Mouse (Mus musculus) cortical plate, adult 2 months (tissue): ENCODE measurements around the gene Pcsk2. TPM values are rescaled to one million over a fixed set of nuclear protein-coding genes. Genes with fewer than 3 reads are reported as not detected.

Source experiments
- H3K27ac ChIP-seq: fragments of 200-500 bp; 2 replicates; pipeline ENCODE4 v1.5.1; 2012; ENCODE audit warnings: low read length, control low read depth, inconsistent platforms; ENCODE audit not compliant: insufficient read depth
- H3K4me1 ChIP-seq: fragments of 200-500 bp; 2 replicates; pipeline ENCODE4 v1.6.1; 2011; ENCODE audit warnings: low read length; ENCODE audit not compliant: control insufficient read depth, insufficient read depth
- H3K4me3 ChIP-seq: fragments of 200-500 bp; 2 replicates; pipeline ENCODE4 v1.5.1; 2011; ENCODE audit warnings: mild to moderate bottlenecking, low read length, control low read depth; ENCODE audit not compliant: insufficient read depth
- CTCF ChIP-seq: fragments of 200-500 bp; IDR thresholded peaks from 2 replicates; pipeline ENCODE4 v1.5.1; 2011; ENCODE audit warnings: mild to moderate bottlenecking, control low read depth, low read length; ENCODE audit not compliant: insufficient read depth; ENCODE audit errors: extremely low read depth
- POLR2A ChIP-seq: fragments of 200-500 bp; IDR thresholded peaks from 2 replicates; pipeline ENCODE4 v1.6.1; 2011; ENCODE audit warnings: mild to moderate bottlenecking, low read length, control low read depth; ENCODE audit not compliant: insufficient read depth; ENCODE audit errors: extremely low read depth
- polyA plus RNA-seq: library from polyadenylated mRNA; depleted of rRNA; stranded (reverse); fragments of >200 nt; gene quantifications from 2 replicates; pipeline ENCODE4 v1.2.3, GENCODE M21; 2012

The Pcsk2 gene
- polyA plus RNA-seq, 1 experiment, result 188 TPM

- TF ChIP-seq POLR2A (no peak), CTCF (no peak)
- Histone ChIP-seq H3K4me3 (no peak overlapping the region), H3K27ac (no peak overlapping the region), H3K4me1 (peaks cover 15% of the 10 kb centered on the region)
Measured at GRCm38 (mm10) chr2:143712901-143713300, 166.9 kb downstream of the Pcsk2 start.

- Histone ChIP-seq H3K4me1 (peaks cover 13% of the 10 kb centered on the region), H3K4me3 (no peak overlapping the region), H3K27ac (no peak overlapping the region)
- no peak for TF ChIP-seq CTCF
- TF ChIP-seq POLR2A, result no peak
Measured at GRCm38 (mm10) chr2:143713902-143714301, 167.9 kb downstream of the Pcsk2 start.

DNA sequence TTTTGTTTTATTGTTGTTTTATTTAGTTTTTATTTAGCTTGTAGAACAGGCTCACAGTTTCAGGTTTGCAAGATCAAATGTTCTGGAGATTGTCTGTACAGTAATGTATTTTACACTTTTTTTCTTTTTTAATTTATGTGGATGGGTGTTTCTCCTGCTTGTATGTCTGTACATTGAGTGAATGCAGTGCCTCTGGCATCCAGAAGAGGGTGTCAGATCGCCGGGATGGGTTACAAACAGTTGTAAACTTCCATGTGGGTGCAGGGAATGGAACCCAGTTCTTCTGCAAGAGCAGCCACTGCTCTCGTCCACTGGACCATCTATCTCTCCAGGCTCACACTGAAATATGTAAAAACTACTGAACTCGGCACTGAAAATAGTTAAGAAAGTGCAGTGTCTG, 169.2 kb downstream of the Pcsk2 start:
- H3K4me1 ChIP-seq, result peaks cover 11% of the 10 kb centered on the region
- H3K4me3 ChIP-seq, result no peak overlapping the region
- no peak overlapping the region for H3K27ac ChIP-seq
- TF ChIP-seq CTCF (no peak), POLR2A (no peak)

DNA sequence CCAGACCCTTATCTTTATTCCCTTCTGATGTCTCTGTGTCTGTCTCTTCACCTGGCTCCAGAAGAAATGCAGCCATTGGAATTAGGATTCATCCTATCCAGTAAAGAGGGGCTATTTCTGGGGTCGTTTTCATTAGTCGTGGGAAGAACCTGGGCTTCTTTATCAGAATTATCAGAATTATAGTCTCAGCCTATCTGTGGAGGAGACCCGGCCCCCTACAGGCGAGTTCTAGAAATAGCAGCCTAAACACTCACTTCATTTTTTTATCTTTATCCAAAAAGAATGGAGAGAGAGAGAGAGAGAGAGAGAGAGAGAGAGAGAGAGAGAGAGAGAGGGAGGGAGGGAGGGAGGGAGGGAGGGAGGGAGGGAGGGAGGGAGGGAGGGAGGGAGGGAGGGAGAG, 177.3 kb downstream of the Pcsk2 start:
- Histone ChIP-seq H3K4me3 (no peak overlapping the region), H3K27ac (no peak overlapping the region), H3K4me1 (no peaks in the 10 kb centered on the region)
- TF ChIP-seq POLR2A (no peak), CTCF (no peak)

- Histone ChIP-seq H3K4me1 (no peaks in the 10 kb centered on the region), H3K4me3 (no peak overlapping the region), H3K27ac (no peak overlapping the region)
- TF ChIP-seq POLR2A, result no peak
Measured at GRCm38 (mm10) chr2:143724101-143724500, 178.1 kb downstream of the Pcsk2 start.

DNA sequence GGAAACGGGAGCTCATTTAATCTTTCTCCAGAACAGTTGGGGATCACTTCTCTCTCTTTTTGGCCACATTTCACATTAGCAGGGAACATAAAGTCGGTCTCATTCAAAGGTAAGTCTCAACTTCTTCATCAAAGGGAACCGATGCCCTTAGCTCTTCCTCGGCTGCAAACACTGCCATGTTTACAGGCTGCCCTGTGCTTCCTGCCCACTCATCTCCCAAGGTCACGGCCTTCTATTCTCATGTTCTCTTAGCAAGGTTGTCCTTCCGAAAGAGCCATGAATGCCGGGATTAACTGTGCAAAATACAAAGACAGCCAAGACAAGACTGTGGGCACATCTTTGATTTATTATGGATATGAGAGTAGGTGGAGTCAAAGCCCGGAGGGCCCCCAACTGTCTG, 178.8 kb downstream of the Pcsk2 start:
- Histone ChIP-seq H3K4me3 (no peak overlapping the region), H3K27ac (no peak overlapping the region)
- TF ChIP-seq CTCF (no peak), POLR2A (no peak)

DNA sequence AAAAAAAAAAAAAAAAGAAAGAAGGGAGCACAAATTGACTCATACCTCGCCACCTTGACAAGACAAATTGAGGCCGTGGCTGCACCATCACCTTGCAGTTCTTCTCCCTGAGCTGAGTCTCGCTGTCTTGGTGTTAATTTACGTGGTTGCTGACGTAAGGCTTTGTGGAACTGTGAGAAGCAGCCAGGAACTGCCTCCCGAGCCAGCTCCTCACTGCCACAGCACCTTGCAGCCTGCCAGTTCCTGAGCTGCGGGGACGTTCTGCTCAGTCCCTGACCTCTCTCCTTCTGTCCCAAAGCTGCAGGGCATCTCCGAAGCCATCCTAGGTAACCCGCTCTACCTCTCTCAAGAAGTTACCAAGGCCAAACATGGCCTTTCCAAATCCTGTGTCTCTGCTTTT, 186.5 kb downstream of the Pcsk2 start:
- Histone ChIP-seq H3K4me1 (no peaks in the 10 kb centered on the region), H3K27ac (no peak overlapping the region), H3K4me3 (no peak overlapping the region)
- TF ChIP-seq POLR2A, result no peak
- no peak for TF ChIP-seq CTCF

More for the DNA sequence above, 178.8 kb downstream of the Pcsk2 start:
- no peaks in the 10 kb centered on the region for H3K4me1 ChIP-seq

- TF ChIP-seq CTCF (no peak), POLR2A (no peak)
- Histone ChIP-seq H3K27ac (no peak overlapping the region), H3K4me3 (no peak overlapping the region), H3K4me1 (no peaks in the 10 kb centered on the region)
Measured at GRCm38 (mm10) chr2:143735442-143735841, 189.5 kb downstream of the Pcsk2 start.

- no peak overlapping the region for H3K27ac ChIP-seq
- TF ChIP-seq POLR2A (no peak), CTCF (no peak)
- H3K4me1 ChIP-seq, result no peaks in the 10 kb centered on the region
- no peak overlapping the region for H3K4me3 ChIP-seq
Measured at GRCm38 (mm10) chr2:143739475-143740226, 193.7 kb downstream of the Pcsk2 start.

GRCm38 (mm10) chr2:143742436-143742835, 196.5 kb downstream of the Pcsk2 start:
- Histone ChIP-seq H3K4me3 (no peak overlapping the region), H3K4me1 (no peaks in the 10 kb centered on the region)
- no peak for TF ChIP-seq CTCF
- TF ChIP-seq POLR2A, result no peak

More at GRCm38 (mm10) chr2:143742436-143742835, 196.5 kb downstream of the Pcsk2 start:
- no peak overlapping the region for H3K27ac ChIP-seq
